Mouse (Mus musculus) gastrocnemius, adult 2 months (tissue): ENCODE measurements around the gene Pitpnm3. TPM values are rescaled to one million over a fixed set of nuclear protein-coding genes. Genes with fewer than 3 reads are reported as not detected.
"Not testable (repeated sequence)": the region's sequence is repeated elsewhere in the genome, so short reads cannot be mapped to it uniquely, and the experiment has no call there.

Source experiments
- DNase-seq: peaks from one replicate; pipeline ENCODE4 v3.0.0; 2022
- H3K27ac ChIP-seq: fragments of 200-600 bp; 2 replicates; pipeline ENCODE4 v1.8.1; 2022; ENCODE audit warnings: mild to moderate bottlenecking
- H3K4me3 ChIP-seq: fragments of 200-600 bp; 2 replicates; pipeline ENCODE4 v1.8.1; 2022; ENCODE audit warnings: mild to moderate bottlenecking, moderate library complexity
- CTCF ChIP-seq: fragments of 200-600 bp; IDR thresholded peaks from 2 replicates; pipeline ENCODE4 v1.8.1; 2022; ENCODE audit warnings: antibody characterized with exemption, mild to moderate bottlenecking, moderate library complexity
- intact Hi-C: fragments of 180-260 bp; cut with DNase I; formaldehyde crosslinking; loops from one replicate; pipeline ENCODE4 v1.15.1; 2025
- long read RNA-seq, 2 experiments: library from polyadenylated mRNA; stranded (forward); transcript quantifications; one replicate each; pipeline ENCODE4 v2.0.0; 2021
- total RNA-seq, 2 experiments: library from RNA; stranded (reverse); gene quantifications; 2 replicates each; pipeline ENCODE4 v1.2.3; 2021

Gene Pitpnm3
- 1 to 10 TPM; 1.7 to 2.2 TPM for total RNA-seq
- long read RNA-seq, experiment 1, result 0 reads
- long read RNA-seq, experiment 2, partial matches to known transcripts, result 0 of 1 reads
- long read RNA-seq, experiment 2, other reads (novel, unspliced or antisense), result 1 of 1 reads

- intact Hi-C loops, result loop anchor here (2.0 kb wide), 1 partner anchor 71 kb away; the partner anchor contains the start of genes 4933427D14Rik, Gm43951 and Txndc17
- Histone ChIP-seq H3K27ac (peak within 1 kb of the TSS; percentile 79), H3K4me3 (peak within 1 kb of the TSS; percentile 78)
- DNase-seq, result peak; percentile 82
- no peak for TF ChIP-seq CTCF
Measured at GRCm38 (mm10) chr11:72135383-72136158, at the start of gene Pitpnm3. TSS of gene Pitpnm3 (minus strand) at chr11:72135778.

GRCm38 (mm10) chr11:72184252-72184651 is 48.7 kb upstream of the Pitpnm3 start:
- intact Hi-C loops, result no loop called here
- Histone ChIP-seq H3K27ac (no peak overlapping the region), H3K4me3 (no peak overlapping the region)
- no peak for TF ChIP-seq CTCF
- DNase-seq, result no peak

GRCm38 (mm10) chr11:72181136-72181535 is 45.6 kb upstream of the Pitpnm3 start:
- Histone ChIP-seq H3K4me3 (no peak overlapping the region), H3K27ac (no peak overlapping the region)
- TF ChIP-seq CTCF, result no peak
- no peak for DNase-seq
- intact Hi-C loops, result no loop called here

- no peak for DNase-seq
- intact Hi-C loops, result no loop called here
- H3K27ac ChIP-seq, result no peak overlapping the region
- no peak overlapping the region for H3K4me3 ChIP-seq
- TF ChIP-seq CTCF, result no peak
Measured at GRCm38 (mm10) chr11:72180556-72180955, 45.0 kb upstream of the Pitpnm3 start.

GRCm38 (mm10) chr11:72176553-72176952 is 41.0 kb upstream of the Pitpnm3 start:
- Histone ChIP-seq H3K27ac (no peak overlapping the region), H3K4me3 (no peak overlapping the region)
- intact Hi-C loops, result no loop called here
- no peak for DNase-seq
- no peak for TF ChIP-seq CTCF

- Histone ChIP-seq H3K27ac (no peak overlapping the region), H3K4me3 (no peak overlapping the region)
- intact Hi-C loops, result no loop called here
- no peak for DNase-seq
- TF ChIP-seq CTCF, result no peak
Measured at GRCm38 (mm10) chr11:72175966-72176365, 40.4 kb upstream of the Pitpnm3 start.

- intact Hi-C loops, result no loop called here
- no peak for TF ChIP-seq CTCF
- H3K4me3 ChIP-seq, result no peak overlapping the region
- no peak overlapping the region for H3K27ac ChIP-seq
- no peak for DNase-seq
Measured at GRCm38 (mm10) chr11:72174721-72175120, 39.1 kb upstream of the Pitpnm3 start.

- intact Hi-C loops, result no loop called here
- Histone ChIP-seq H3K4me3 (no peak overlapping the region), H3K27ac (no peak overlapping the region)
- DNase-seq, result no peak
- TF ChIP-seq CTCF, result no peak
Measured at GRCm38 (mm10) chr11:72173506-72173905, 37.9 kb upstream of the Pitpnm3 start.

GRCm38 (mm10) chr11:72171906-72172305 is 36.3 kb upstream of the Pitpnm3 start:
- intact Hi-C loops, result not testable (repeated sequence)

GRCm38 (mm10) chr11:72169871-72170270 is 34.3 kb upstream of the Pitpnm3 start:
- DNase-seq, result no peak
- TF ChIP-seq CTCF, result no peak
- intact Hi-C loops, result no loop called here
- Histone ChIP-seq H3K4me3 (no peak overlapping the region), H3K27ac (no peak overlapping the region)

More at GRCm38 (mm10) chr11:72171906-72172305, 36.3 kb upstream of the Pitpnm3 start:
- H3K27ac ChIP-seq, H3K4me3 ChIP-seq, DNase-seq: not testable (repeated sequence)

- TF ChIP-seq CTCF, result no peak
- Histone ChIP-seq H3K27ac (no peak overlapping the region), H3K4me3 (no peak overlapping the region)
- intact Hi-C loops, result no loop called here
- DNase-seq, result no peak
Measured at GRCm38 (mm10) chr11:72163198-72163597, 27.6 kb upstream of the Pitpnm3 start.

- intact Hi-C loops, result no loop called here
- DNase-seq, result no peak
- no peak overlapping the region for H3K4me3 ChIP-seq
- TF ChIP-seq CTCF, result no peak
- H3K27ac ChIP-seq, result no peak overlapping the region
Measured at GRCm38 (mm10) chr11:72156624-72157023, 21.0 kb upstream of the Pitpnm3 start.

- DNase-seq, result no peak
- Histone ChIP-seq H3K4me3 (no peak overlapping the region), H3K27ac (no peak overlapping the region)
- intact Hi-C loops, result no loop called here
- no peak for TF ChIP-seq CTCF
Measured at GRCm38 (mm10) chr11:72155981-72156428, 20.4 kb upstream of the Pitpnm3 start.
